Mouse (Mus musculus) liver, embryonic 14.5 days (tissue): ENCODE data around the gene Man2a1. TPM values are rescaled to one million over a fixed set of nuclear protein-coding genes. Genes with fewer than 3 reads are reported as not detected.

Experiments used
- ATAC-seq: fragments of 200-750 bp; cut with Nextera tagmentation; 2 replicates; pipeline ENCODE4 v1.8.0; 2017; ENCODE audit warnings: moderate number of reproducible peaks, mild to moderate bottlenecking, moderate library complexity; ENCODE audit not compliant: insufficient read depth
- DNase-seq, 3 experiments: peaks; one replicate each; pipeline ENCODE4 v3.0.0-alpha.2; 2012 to 2013; ENCODE audit warnings: low read depth in 3 of 3, low spot score in 3 of 3
- H3K27ac ChIP-seq: fragments of 300-500 bp; sonication (generic); 2 replicates; pipeline ENCODE4 v1.5.1; 2014; ENCODE audit warnings: moderate library complexity, mild to moderate bottlenecking, control low read depth, inconsistent platforms
- H3K27me3 ChIP-seq: fragments of 300-500 bp; sonication (generic); 2 replicates; pipeline ENCODE4 v1.6.1; 2014; ENCODE audit warnings: mild to moderate bottlenecking, low read length, moderate library complexity; ENCODE audit not compliant: control insufficient read depth, insufficient read depth
- H3K36me3 ChIP-seq: fragments of 300-500 bp; sonication (generic); replicated peaks from 2 replicates; pipeline ENCODE4 v1.6.1; 2014; ENCODE audit warnings: low read depth; ENCODE audit not compliant: control insufficient read depth, insufficient read depth
- H3K4me1 ChIP-seq, 2 experiments: fragments of 200-500 bp in 1 of 2; fragments of 300-500 bp in 1 of 2; sonication (generic) in 1 of 2; replicated peaks; 2 replicates each; pipeline ENCODE4 v1.6.1; 2012 to 2014; ENCODE audit warnings: antibody characterized with exemption in 1 of 2, inconsistent platforms in 1 of 2, low read length in 1 of 2; ENCODE audit not compliant: control insufficient read depth in 2 of 2, insufficient read depth in 2 of 2
- H3K4me2 ChIP-seq: fragments of 300-500 bp; sonication (generic); 2 replicates; pipeline ENCODE4 v1.6.1; 2014; ENCODE audit warnings: low read depth, mild to moderate bottlenecking, control low read depth, moderate library complexity
- H3K4me3 ChIP-seq, 2 experiments: fragments of 200-500 bp in 1 of 2; fragments of 300-500 bp in 1 of 2; sonication (generic) in 1 of 2; 2 replicates each; pipeline ENCODE4 v1.5.1; 2012 to 2014; ENCODE audit warnings: low read depth in 2 of 2, low read length in 2 of 2, mild to moderate bottlenecking in 2 of 2, control low read depth in 1 of 2, inconsistent platforms in 1 of 2, moderate library complexity in 1 of 2; ENCODE audit not compliant: insufficient read depth in 1 of 2
- H3K9ac ChIP-seq: fragments of 300-500 bp; sonication (generic); replicated peaks from 2 replicates; pipeline ENCODE4 v1.6.1; 2014; ENCODE audit warnings: mild to moderate bottlenecking, control low read depth, moderate library complexity
- H3K9me3 ChIP-seq: fragments of 300-500 bp; sonication (generic); 2 replicates; pipeline ENCODE4 v1.6.1; 2016; ENCODE audit warnings: low read length, mixed read lengths; ENCODE audit not compliant: control insufficient read depth
- CTCF ChIP-seq: IDR thresholded peaks from 2 replicates; pipeline ENCODE4 v1.5.1; 2016; ENCODE audit warnings: antibody characterized with exemption, low read depth, control low read depth
- EP300 ChIP-seq: IDR thresholded peaks from 2 replicates; pipeline ENCODE4 v1.6.1; 2016; ENCODE audit warnings: antibody characterized with exemption, low read depth
- WGBS: fragments of 180-500 bp; shearing (Covaris S2); extraction: QIAGEN DNeasy Blood & Tissue Kit; methylation state at CpG from one replicate; pipeline ENCODE4 v1.1.7; 2014; ENCODE audit not compliant: insufficient replicate concordance; 5-methylcytosine and 5-hydroxymethylcytosine counted together
- polyA plus RNA-seq, 2 experiments: library from polyadenylated mRNA; depleted of rRNA in 1 of 2; stranded (reverse) in 1 of 2; unstranded in 1 of 2; fragments of >200 nt; fragmentation: Nextera tagmentation in 1 of 2; extraction: Ambion mirVana in 1 of 2; gene quantifications; 2 replicates each; pipeline versions ENCODE4 v1.2.1 to v1.2.3; 2012 to 2014

Man2a1 gene
- polyA plus RNA-seq, 2 experiments = 3.2 to 9.1 TPM

- ATAC-seq = no peak
Observed at GRCm38 (mm10) chr17:64566435-64566834, 34.1 kb upstream of the Man2a1 start.

GRCm38 (mm10) chr17:64567546-64567945, 33.0 kb upstream of the Man2a1 start:
- Histone ChIP-seq H3K27me3 (no peaks in the 10 kb centered on the region), H3K9ac (no peak overlapping the region), H3K9me3 (no peaks in the 10 kb centered on the region), H3K4me2 (peak overlapping the region; percentile 14), H3K4me3 (no peak overlapping the region), H3K36me3 (no peaks in the 10 kb centered on the region), H3K27ac (peak overlapping the region; percentile 5; the same call in 1 of the 2 replicates), H3K4me1 (peaks cover 6 to 25% of the 10 kb centered on the region in 2 experiments; a peak in 3 of 4 replicates)
- ATAC-seq (peak; percentile 95), DNase-seq (peak; percentile 41 to 55 (median 52))
- 26% methylated on average over 3 of the region's 3 CpGs for WGBS
- peak; percentile 76 for TF ChIP-seq EP300
- TF ChIP-seq CTCF = no peak

More at GRCm38 (mm10) chr17:64566435-64566834, 34.1 kb upstream of the Man2a1 start:
- H3K9me3 ChIP-seq = no peaks in the 10 kb centered on the region
- no peak overlapping the region for H3K9ac ChIP-seq
- H3K27me3 ChIP-seq = no peaks in the 10 kb centered on the region
- no peaks in the 10 kb centered on the region for H3K36me3 ChIP-seq
- DNase-seq = no peak
- H3K4me2 ChIP-seq = no peak overlapping the region
- no peak overlapping the region for H3K4me3 ChIP-seq
- peaks cover 6 to 25% of the 10 kb centered on the region in 2 experiments; a peak in 3 of 4 replicates for H3K4me1 ChIP-seq
- TF ChIP-seq CTCF (no peak), EP300 (0 out of 2 replicates have a peak, but pooled peaks have one; percentile 28)
- no peak overlapping the region for H3K27ac ChIP-seq
- 36% methylated on average over 6 of the region's 6 CpGs for WGBS

- Histone ChIP-seq H3K9me3 (no peaks in the 10 kb centered on the region), H3K36me3 (no peaks in the 10 kb centered on the region), H3K27me3 (no peaks in the 10 kb centered on the region; the same call in none of the 2 replicates), H3K9ac (no peak overlapping the region), H3K4me1 (peaks cover 0 to 6% of the 10 kb centered on the region in 2 experiments; a peak in 2 of 4 replicates), H3K4me3 (no peak overlapping the region), H3K4me2 (no peak overlapping the region), H3K27ac (no peak overlapping the region)
- ATAC-seq (no peak), DNase-seq (no peak)
- no peak for TF ChIP-seq CTCF
- TF ChIP-seq EP300 = no peak
- 78% methylated on average over 9 of the region's 9 CpGs for WGBS
Observed at GRCm38 (mm10) chr17:64573981-64574380, 26.6 kb upstream of the Man2a1 start.

- H3K4me2 ChIP-seq = no peak overlapping the region
- no peak overlapping the region for H3K27ac ChIP-seq
- WGBS = 57% methylated on average over 6 of the region's 6 CpGs
- no peaks in the 10 kb centered on the region for H3K9me3 ChIP-seq
- no peaks in the 10 kb centered on the region; the same call in none of the 2 replicates for H3K27me3 ChIP-seq
- peaks cover 0 to 10% of the 10 kb centered on the region in 2 experiments; a peak in 2 of 4 replicates for H3K4me1 ChIP-seq
- no peak for DNase-seq
- H3K9ac ChIP-seq = no peak overlapping the region
- TF ChIP-seq EP300 (no peak), CTCF (peak; percentile 69)
- no peaks in the 10 kb centered on the region for H3K36me3 ChIP-seq
- no peak for ATAC-seq
- H3K4me3 ChIP-seq = no peak overlapping the region
Observed at GRCm38 (mm10) chr17:64575240-64575639, 25.3 kb upstream of the Man2a1 start.

DNA sequence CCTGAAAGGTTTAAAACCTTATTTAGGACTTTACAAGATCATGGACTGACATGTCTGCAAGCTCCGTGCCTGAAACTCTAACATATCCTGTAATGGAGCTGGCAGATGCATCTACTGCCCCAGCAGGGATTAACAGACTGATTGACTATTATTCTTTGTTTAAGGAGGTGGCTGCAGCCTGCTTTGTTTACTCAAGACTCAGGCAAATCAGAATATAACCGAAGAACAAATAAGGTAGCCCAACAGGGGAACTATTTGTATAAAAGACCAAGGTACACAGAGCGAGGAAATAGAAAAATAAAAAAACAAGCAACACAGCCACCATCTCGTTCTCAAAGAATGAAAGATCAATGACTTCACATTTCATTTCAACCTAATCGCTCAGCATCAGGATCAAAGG, 23.1 kb upstream of the Man2a1 start:
- Histone ChIP-seq H3K36me3 (no peaks in the 10 kb centered on the region), H3K4me2 (no peak overlapping the region), H3K9me3 (no peaks in the 10 kb centered on the region), H3K9ac (no peak overlapping the region), H3K27me3 (no peaks in the 10 kb centered on the region; the same call in none of the 2 replicates), H3K27ac (no peak overlapping the region), H3K4me1 (peaks cover 0 to 10% of the 10 kb centered on the region in 2 experiments; a peak in 2 of 4 replicates), H3K4me3 (no peak overlapping the region)
- WGBS = 46% methylated on average over 5 of the region's 5 CpGs
- TF ChIP-seq CTCF (no peak), EP300 (no peak)
- ATAC-seq = no peak
- DNase-seq = no peak
